Mouse (Mus musculus) CH12.LX (cell line): Measurements from ENCODE around the gene Hbp1.

ENCODE experiments used
- CTCF ChIP-seq, 2 experiments: IDR thresholded peaks in 1 of 2; conservative IDR thresholded peaks in 1 of 2; 2 replicates each; pipeline ENCODE4 v1.5.1; 2011 to 2012; ENCODE audit warnings: low read depth in 2 of 2, low read length in 2 of 2, improper control_type of control experiment in 1 of 2, inconsistent platforms in 1 of 2, mild to moderate bottlenecking in 1 of 2, moderate library complexity in 1 of 2
- JUN ChIP-seq: IDR thresholded peaks from 2 replicates; pipeline ENCODE4 v1.6.1; 2011; ENCODE audit warnings: low read depth, mild to moderate bottlenecking, low read length, improper control_type of control experiment, moderate library complexity; ENCODE audit not compliant: insufficient read depth
- MAX ChIP-seq: IDR thresholded peaks from 2 replicates; pipeline ENCODE4 v1.6.1; 2011; ENCODE audit warnings: low read length, improper control_type of control experiment
- POLR2A ChIP-seq: IDR thresholded peaks from 2 replicates; pipeline ENCODE4 v1.6.1; 2011; ENCODE audit warnings: low read depth, mild to moderate bottlenecking, improper control_type of control experiment, low read length
- UBTF ChIP-seq: IDR thresholded peaks from 2 replicates; pipeline ENCODE4 v1.6.1; 2012; ENCODE audit warnings: low read depth, mild to moderate bottlenecking, inconsistent platforms, low read length, improper control_type of control experiment, moderate library complexity

DNA sequence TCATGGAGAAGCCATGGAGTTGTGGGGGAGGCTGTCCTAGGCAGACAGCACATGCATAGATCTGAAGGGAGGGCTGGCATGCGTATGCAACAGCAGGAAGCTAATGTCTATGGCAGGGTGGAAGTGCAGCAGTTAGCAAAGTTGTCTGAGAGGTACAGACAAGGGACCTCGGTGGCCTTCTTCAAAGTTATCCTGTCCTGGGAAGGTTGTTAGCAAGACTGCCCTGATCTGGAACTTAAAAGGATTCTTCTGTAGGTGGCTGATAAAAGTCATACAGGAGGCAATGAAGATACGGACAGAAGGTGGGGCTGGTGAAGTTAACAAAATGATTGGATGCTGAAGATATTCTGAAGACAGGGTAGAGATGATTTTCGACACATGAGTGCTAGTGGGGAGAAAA is 16.1 kb upstream of the Hbp1 start:
- TF ChIP-seq CTCF (conservative IDR thresholded peaks at IDR 0.05 in 1 of 2, IDR thresholded peaks at IDR 0.05 in 1 of 2; ENCODE audit: low read depth in 2 of 2, low read length in 2 of 2) (no peak), JUN (no peak), POLR2A (no peak), UBTF (no peak), MAX (no peak)
